Mouse (Mus musculus) midbrain, embryonic 11.5 days (tissue): ENCODE measurements around the gene 4930415O20Rik. TPM values are rescaled to one million over a fixed set of nuclear protein-coding genes. Genes with fewer than 3 reads are reported as not detected.

ENCODE experiments used
- ATAC-seq: fragments of 200-750 bp; cut with Nextera tagmentation; 2 replicates; pipeline ENCODE4 v1.8.0; 2017; ENCODE audit warnings: moderate TSS enrichment, moderate library complexity; ENCODE audit not compliant: low FRiP score
- DNase-seq: peaks from one replicate; pipeline ENCODE4 v3.0.0; 2015; ENCODE audit warnings: low spot score; ENCODE audit errors: missing footprints
- H3K27ac ChIP-seq: fragments of 300-500 bp; sonication (generic); 2 replicates; pipeline ENCODE4 v1.5.1; 2014; ENCODE audit warnings: low read depth, low read length
- H3K27me3 ChIP-seq: fragments of 300-500 bp; sonication (generic); 2 replicates; pipeline ENCODE4 v1.6.1; 2014; ENCODE audit warnings: mild to moderate bottlenecking, low read length, moderate library complexity, mixed read lengths; ENCODE audit not compliant: control insufficient read depth, insufficient read depth
- H3K36me3 ChIP-seq: fragments of 300-500 bp; sonication (generic); 2 replicates; pipeline ENCODE4 v1.6.1; 2014; ENCODE audit warnings: mild to moderate bottlenecking, low read length, moderate library complexity, mixed read lengths; ENCODE audit not compliant: control insufficient read depth, insufficient read depth
- H3K4me1 ChIP-seq: fragments of 300-500 bp; sonication (generic); 2 replicates; pipeline ENCODE4 v1.6.1; 2014; ENCODE audit warnings: low read length; ENCODE audit not compliant: control insufficient read depth, insufficient read depth
- H3K4me2 ChIP-seq: fragments of 300-500 bp; sonication (generic); 2 replicates; pipeline ENCODE4 v1.6.1; 2014; ENCODE audit warnings: mild to moderate bottlenecking, moderate library complexity
- H3K4me3 ChIP-seq: fragments of 300-500 bp; sonication (generic); 2 replicates; pipeline ENCODE4 v1.5.1; 2014; ENCODE audit warnings: low read depth, low read length
- H3K9ac ChIP-seq: fragments of 300-500 bp; sonication (generic); 2 replicates; pipeline ENCODE4 v1.6.1; 2014; ENCODE audit warnings: low read length
- H3K9me3 ChIP-seq: fragments of 300-500 bp; sonication (generic); 2 replicates; pipeline ENCODE4 v1.6.1; 2016; ENCODE audit warnings: low read length; ENCODE audit not compliant: control insufficient read depth
- WGBS: fragments of 180-500 bp; shearing (Covaris S2); extraction: QIAGEN DNeasy Blood & Tissue Kit; methylation state at CpG from one replicate; pipeline ENCODE4 v1.1.7; 2014; 5-methylcytosine and 5-hydroxymethylcytosine counted together
- polyA plus RNA-seq: library from polyadenylated mRNA; unstranded; fragments of >200 nt; fragmentation: Nextera tagmentation; extraction: Ambion mirVana; gene quantifications from 2 replicates; pipeline ENCODE4 v1.2.1, GENCODE M21; 2014

The 4930415O20Rik gene
- polyA plus RNA-seq, 1 experiment from 2014 or later: 0.44 TPM

DNA sequence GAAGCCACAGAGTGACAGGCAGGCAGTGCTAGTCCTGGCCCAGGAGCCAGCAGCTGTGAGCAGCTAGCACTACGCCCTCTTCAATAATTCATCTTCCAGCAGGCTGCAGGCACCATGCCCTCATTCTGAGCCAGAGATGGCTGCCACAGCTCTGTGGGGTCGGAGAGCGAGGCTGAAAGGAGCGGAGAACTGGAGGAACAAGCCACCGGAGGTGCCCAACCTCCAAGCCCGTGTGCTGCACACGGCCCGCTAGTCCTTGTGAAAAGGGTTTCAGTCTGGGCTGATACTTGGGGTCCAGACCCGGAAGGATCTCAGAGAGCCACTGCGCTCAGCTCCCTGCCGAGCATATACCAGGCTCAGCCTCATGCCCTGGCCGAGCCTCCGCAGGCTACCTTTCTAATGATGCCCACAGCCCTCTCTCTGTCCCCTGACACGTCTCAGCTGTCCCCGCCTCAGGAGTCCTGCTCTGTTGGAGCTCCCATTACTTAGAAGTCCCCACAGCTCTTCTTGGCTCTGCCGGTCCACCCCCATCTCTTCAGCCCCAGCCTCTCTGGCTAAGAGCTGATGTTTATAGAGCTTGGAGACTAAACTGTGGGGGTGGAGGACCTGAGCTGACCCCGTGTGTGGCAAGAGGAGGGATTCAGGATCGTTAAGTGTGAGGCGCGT lies 57.9 kb downstream of the 4930415O20Rik start:
- H3K36me3 ChIP-seq: no peaks in the 10 kb centered on the region
- no peak overlapping the region for H3K4me3 ChIP-seq
- H3K27ac ChIP-seq: no peak overlapping the region
- H3K9ac ChIP-seq: peak overlapping the region; percentile 54; the same call in 1 of the 2 replicates
- H3K27me3 ChIP-seq: peaks cover 25% of the 10 kb centered on the region
- peaks cover 38% of the 10 kb centered on the region for H3K4me1 ChIP-seq
- ATAC-seq (no peak), DNase-seq (peak; percentile 94)
- peak overlapping the region; percentile 33 for H3K4me2 ChIP-seq
- 11% methylated on average over 20 of the region's 20 CpGs for WGBS
- no peaks in the 10 kb centered on the region for H3K9me3 ChIP-seq

DNA sequence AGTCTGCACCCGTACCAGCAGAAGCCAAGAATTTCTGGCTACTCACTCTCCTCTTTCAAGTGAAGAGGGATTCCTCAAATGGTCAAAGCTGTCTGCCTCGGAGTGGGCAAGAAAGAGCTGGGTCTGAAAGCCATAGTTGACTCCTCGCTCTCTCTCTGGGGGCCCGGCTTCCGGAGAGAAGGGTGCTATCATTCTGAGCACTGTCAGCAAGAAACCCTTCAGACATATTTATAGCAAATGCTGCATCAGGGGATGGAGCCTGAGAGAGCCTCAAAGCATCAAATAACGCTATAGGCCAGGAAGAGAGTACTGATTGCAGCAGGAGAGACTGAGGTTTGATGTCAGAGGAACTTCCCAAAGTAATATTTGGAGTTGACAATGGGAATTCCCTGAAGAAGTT lies 58.7 kb downstream of the 4930415O20Rik start:
- Histone ChIP-seq H3K36me3 (no peaks in the 10 kb centered on the region), H3K9me3 (no peaks in the 10 kb centered on the region), H3K4me2 (no peak overlapping the region; the same call in 1 of the 2 replicates), H3K4me3 (no peak overlapping the region), H3K9ac (peak overlapping the region; percentile 54; the same call in 1 of the 2 replicates), H3K27ac (no peak overlapping the region), H3K4me1 (peaks cover 43% of the 10 kb centered on the region), H3K27me3 (peaks cover 29% of the 10 kb centered on the region)
- DNase-seq (no peak), ATAC-seq (no peak)
- 64% methylated on average over 6 of the region's 6 CpGs for WGBS

DNA sequence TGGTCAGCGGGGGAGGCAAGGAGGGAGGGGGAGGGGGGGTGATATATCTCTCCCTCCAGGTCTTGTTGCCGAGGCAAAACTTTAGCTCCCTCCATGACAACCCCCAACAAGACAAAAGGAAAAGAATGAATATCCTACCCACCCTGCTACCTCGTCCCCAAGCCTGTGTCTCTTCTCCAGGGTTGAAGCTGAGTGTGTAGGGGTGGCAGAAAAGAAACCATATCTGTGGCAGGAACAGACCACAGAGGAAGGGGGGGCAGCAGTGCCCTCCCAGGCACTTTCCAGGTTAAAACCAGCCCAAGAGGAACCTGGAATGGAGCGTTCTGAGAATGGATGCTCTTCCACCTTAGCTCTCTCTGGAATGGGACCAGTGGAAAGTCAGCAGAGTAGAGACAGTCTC lies 59.7 kb downstream of the 4930415O20Rik start, which contains the start of gene Cacnb3:
Gene Cacnb3, plus strand, starts transcription at position 301 of the 400 bp plus-strand sequence.
- DNase-seq: no peak
- Histone ChIP-seq H3K27ac (no peak within 1 kb of the TSS), H3K9me3 (no peaks in the 10 kb centered on the region), H3K27me3 (peaks cover 29% of the 10 kb centered on the region), H3K4me1 (peaks cover 46% of the 10 kb centered on the region), H3K36me3 (no peaks in the 10 kb centered on the region), H3K4me3 (no peak within 1 kb of the TSS; the same call in 1 of the 2 replicates), H3K9ac (no peak within 1 kb of the TSS), H3K4me2 (peak within 1 kb of the TSS; percentile 6; the same call in 1 of the 2 replicates)
- ATAC-seq: no peak
- 32% methylated on average over 4 of the region's 4 CpGs for WGBS

DNA sequence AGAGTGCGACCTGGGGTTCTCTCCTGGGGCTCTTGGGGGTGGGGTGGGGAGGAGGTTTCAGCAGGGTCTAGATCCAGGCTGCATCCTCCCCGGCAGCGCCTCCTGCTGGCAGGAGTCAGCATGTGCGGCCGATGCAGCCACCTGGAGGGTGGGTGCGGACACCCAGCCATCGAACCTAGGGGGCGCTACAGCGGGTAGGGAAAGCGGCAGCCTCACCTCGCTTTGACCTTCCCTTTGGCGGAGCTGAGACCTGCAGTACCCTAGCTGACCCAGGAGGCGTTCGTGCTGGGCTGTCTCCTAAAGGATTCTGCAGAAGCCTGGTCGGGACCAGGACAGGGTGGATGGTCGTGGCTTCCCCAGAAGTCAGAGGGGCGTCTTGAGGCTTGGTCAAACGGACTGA lies 60.7 kb downstream of the 4930415O20Rik start:
- no peak overlapping the region; the same call in 1 of the 2 replicates for H3K4me3 ChIP-seq
- peak overlapping the region; percentile 96; the same call in 1 of the 2 replicates for H3K4me2 ChIP-seq
- H3K27ac ChIP-seq: no peak overlapping the region
- WGBS: 0% methylated on average over 18 of the region's 18 CpGs
- no peak overlapping the region for H3K9ac ChIP-seq
- no peaks in the 10 kb centered on the region for H3K36me3 ChIP-seq
- H3K4me1 ChIP-seq: peaks cover 48% of the 10 kb centered on the region
- H3K9me3 ChIP-seq: no peaks in the 10 kb centered on the region
- DNase-seq: peak; percentile 99
- ATAC-seq: peak; percentile 17; the same call in 1 of the 2 replicates
- H3K27me3 ChIP-seq: peaks cover 29% of the 10 kb centered on the region

DNA sequence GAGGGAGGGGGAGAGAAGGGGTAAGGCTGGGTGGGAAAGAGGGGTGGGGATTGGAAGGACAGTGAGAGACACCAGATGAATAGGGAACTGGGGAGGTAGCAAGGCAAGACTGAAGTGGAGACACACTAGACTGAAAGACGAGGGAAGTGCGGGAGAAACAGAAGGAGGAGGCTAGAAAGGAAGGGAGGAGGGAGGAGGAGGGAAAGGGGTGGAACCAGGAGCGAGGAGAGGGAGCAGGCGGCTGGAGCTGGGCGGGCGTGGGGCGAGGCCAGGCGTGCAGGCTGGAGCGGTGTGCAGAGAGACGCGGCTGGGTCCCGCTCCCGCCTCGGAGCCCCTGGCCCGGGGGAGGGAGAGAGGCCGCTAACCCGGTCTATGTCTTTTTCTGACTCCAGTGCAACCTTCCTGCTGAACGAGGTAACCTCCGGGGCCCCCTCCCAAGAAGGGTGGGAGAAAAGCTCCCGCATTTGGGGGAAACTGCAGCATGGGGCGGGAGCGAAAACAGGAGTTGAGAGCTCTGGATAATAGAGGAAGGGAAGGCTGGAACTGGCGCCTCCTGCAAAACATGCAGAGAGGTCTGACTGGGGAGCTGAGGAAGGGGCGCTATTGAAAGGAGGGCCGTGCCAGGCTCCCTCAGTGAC lies 61.4 kb downstream of the 4930415O20Rik start:
- WGBS: under 1% methylated on average over 25 of the region's 25 CpGs
- Histone ChIP-seq H3K4me2 (peak overlapping the region; percentile 96), H3K4me3 (peak overlapping the region; percentile 74), H3K9me3 (no peaks in the 10 kb centered on the region), H3K27me3 (peaks cover 29% of the 10 kb centered on the region), H3K36me3 (no peaks in the 10 kb centered on the region), H3K4me1 (peaks cover 47% of the 10 kb centered on the region), H3K27ac (peak overlapping the region; percentile 3; the same call in 1 of the 2 replicates), H3K9ac (peak overlapping the region; percentile 64)
- DNase-seq (peak; percentile 94), ATAC-seq (peak; percentile 33; the same call in 1 of the 2 replicates)

DNA sequence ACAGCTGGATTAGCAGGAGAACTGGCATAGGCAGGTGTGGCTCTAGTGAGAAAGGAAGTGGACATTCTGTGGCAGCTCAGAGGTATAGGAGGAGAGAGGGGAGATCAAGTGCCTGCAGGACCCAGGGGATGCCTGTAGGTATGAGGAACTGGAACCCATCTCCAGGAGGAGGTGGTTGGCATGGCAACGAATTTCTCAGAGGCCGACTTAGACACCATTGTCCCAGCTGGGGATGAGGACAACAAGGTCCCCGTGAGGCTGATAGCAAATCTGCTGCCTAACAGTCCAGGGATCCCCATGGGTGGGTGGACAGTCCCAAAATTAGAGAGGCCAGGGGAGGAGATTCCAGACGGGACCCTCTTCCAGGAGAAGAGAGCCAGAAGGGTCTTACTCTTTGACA lies 62.1 kb downstream of the 4930415O20Rik start:
- peaks cover 47% of the 10 kb centered on the region for H3K4me1 ChIP-seq
- ATAC-seq (no peak), DNase-seq (peak; percentile 91)
- H3K9ac ChIP-seq: peak overlapping the region; percentile 64
- H3K9me3 ChIP-seq: no peaks in the 10 kb centered on the region
- H3K4me2 ChIP-seq: peak overlapping the region; percentile 96
- H3K36me3 ChIP-seq: no peaks in the 10 kb centered on the region
- H3K27me3 ChIP-seq: peaks cover 29% of the 10 kb centered on the region
- peak overlapping the region; percentile 74 for H3K4me3 ChIP-seq
- 1% methylated on average over 4 of the region's 4 CpGs for WGBS
- no peak overlapping the region for H3K27ac ChIP-seq

DNA sequence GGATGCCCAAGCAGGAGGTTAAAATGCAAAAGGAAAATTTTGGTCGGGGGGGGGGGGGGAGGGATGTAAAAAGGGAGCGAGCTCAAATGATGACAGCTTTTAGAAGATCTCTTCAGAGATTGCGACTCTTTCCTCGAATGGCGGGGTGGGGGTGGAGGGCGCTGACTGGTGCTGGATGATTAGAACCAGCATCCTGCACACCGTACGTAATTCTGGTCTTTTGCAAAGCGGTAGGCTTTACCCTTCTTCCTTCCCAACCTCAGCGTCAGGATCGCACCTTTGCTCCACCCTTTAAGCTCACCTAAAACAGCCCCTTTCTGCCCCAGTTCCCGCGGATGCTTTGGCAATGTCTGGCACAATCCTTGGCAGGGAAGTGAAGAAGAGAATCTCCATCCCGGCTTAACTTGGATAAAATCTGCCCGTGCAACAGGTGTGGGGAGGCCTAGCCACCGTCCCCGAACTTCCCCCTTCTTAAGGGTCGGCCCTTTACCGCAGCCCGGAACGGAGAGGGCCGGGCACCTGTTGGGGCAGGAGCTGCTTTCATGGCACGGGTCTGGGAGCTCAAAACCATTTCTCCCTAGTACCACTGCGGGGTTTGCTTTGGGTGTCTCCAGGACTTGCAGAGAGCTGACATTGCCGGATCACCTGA lies 63.1 kb downstream of the 4930415O20Rik start:
- DNase-seq (peak; percentile 89), ATAC-seq (peak; percentile 8)
- WGBS: 1% methylated on average over 24 of the region's 25 CpGs
- Histone ChIP-seq H3K4me3 (peak overlapping the region; percentile 74), H3K27me3 (peaks cover 26% of the 10 kb centered on the region), H3K4me2 (peak overlapping the region; percentile 96), H3K36me3 (no peaks in the 10 kb centered on the region), H3K27ac (peak overlapping the region; percentile 87), H3K9me3 (no peaks in the 10 kb centered on the region), H3K9ac (peak overlapping the region; percentile 91), H3K4me1 (peaks cover 40% of the 10 kb centered on the region)

DNA sequence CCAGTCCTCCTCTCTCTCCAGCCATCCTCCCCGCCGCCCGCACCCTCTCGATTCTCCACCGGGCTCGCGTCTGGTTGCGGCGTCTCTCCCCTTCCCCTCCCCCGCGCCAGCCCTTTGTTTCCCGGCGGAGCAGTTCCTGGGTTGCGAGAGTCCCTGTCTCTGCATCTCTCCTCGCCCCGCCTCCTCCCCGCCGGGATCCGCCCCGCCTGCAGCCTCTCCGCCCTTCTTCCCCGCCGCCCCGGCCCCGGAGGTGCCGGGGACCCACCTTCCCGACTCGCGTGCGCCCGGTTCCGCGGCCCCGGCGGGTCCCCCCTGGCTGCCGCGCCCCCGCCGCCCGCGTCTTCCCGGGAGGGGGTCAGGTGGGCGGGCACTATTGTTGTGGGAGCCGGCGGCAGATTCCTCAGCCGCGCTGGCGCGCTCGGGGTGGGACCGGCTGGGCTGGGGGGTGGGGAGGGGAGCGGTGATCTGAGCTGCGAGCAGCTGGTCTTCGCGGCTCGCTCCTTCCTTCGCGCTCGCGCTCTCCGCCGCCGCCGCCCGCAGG lies 63.8 kb downstream of the 4930415O20Rik start:
- peak overlapping the region; percentile 96 for H3K4me2 ChIP-seq
- peaks cover 37% of the 10 kb centered on the region for H3K4me1 ChIP-seq
- peak overlapping the region; percentile 91 for H3K9ac ChIP-seq
- ATAC-seq (peak; percentile 77), DNase-seq (peak; percentile 98)
- under 1% methylated on average over 54 of the region's 65 CpGs for WGBS
- peaks cover 23% of the 10 kb centered on the region for H3K27me3 ChIP-seq
- H3K4me3 ChIP-seq: peak overlapping the region; percentile 74
- H3K36me3 ChIP-seq: peaks cover 2% of the 10 kb centered on the region; the same call in 1 of the 2 replicates
- H3K27ac ChIP-seq: peak overlapping the region; percentile 87
- H3K9me3 ChIP-seq: no peaks in the 10 kb centered on the region
